Mouse (Mus musculus) kidney, postnatal 14 days (tissue): ENCODE data around the gene Camta1.
"Not testable (repeated sequence)": the region's sequence is repeated elsewhere in the genome, so short reads cannot be mapped to it uniquely, and the experiment has no call there.

Experiments
- DNase-seq: peaks from one replicate; pipeline ENCODE4 v3.0.0; 2022; ENCODE audit warnings: mixed read lengths

Gene Camta1

DNA sequence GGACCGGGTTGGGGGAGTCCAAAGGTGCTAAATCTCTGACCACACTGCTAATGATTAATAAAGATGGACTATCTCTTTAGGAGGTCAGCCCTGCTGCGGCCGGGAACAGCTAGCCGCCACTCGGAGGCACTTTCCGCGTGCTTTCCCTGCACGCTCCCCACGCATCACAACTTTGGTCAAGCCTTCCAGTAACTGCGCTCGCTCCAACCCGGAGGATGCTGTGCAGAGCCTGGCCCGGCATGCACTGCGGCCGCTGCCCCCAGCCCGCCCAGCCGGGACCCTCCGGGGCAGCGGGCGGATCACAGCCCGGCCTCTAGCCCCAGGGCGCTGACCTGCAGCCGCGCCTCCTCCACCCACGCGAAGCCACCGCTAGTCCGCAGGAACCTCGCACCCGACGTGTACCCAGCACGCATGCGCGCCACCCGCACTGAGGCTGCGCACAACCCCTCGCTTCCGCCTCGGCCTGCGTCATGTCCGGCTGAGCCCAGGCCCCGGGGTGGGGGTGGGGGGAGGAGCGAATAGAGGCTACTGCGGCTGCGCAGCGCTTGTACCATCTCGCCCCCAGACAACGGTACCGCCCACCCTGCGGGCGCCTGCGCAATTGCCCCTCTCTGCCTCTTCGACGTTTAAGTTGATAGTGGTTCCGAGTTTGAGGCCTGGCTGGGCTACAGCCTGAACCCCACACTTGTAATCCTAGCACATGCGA lies 952.1 kb downstream of the Camta1 start:
- DNase-seq = peak; percentile 99

DNA sequence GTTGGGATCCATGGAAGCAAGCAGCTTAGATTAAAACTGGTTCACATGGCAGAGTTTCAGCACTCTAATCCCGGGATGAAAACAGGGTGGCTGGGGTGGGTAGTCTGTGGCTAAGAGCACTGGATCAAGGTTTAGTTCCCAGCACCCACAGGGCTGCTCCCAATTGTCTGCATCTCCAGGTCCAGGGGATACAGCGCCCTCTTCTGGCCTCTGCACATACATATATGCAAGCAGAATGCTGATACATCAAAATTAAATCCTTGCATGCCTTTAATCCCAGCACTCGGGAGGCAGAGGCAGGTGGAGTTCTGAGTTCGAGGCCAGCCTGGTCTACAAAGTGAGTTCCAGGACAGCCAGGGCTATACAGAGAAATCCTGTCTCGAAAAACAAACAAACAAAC lies 953.2 kb downstream of the Camta1 start:
- DNase-seq = not testable (repeated sequence)

DNA sequence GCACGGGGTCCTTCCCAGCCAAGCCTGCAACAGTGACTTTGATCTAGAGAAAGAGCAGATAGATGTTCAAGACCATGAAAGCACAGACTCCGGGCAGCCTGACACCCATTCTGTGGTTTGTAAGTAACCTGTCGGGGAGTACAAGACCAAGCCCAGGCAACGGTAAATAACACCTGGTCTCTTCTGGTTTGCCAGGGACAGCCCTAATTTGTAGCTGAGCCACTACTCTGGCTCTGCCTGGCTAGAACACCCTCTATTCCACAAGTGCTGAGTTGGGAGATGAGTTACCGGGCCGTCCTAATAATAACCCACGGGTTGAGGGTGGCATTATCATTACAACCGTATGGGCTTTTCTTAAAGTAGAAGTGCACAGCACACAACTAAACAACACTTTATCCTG lies 954.6 kb downstream of the Camta1 start:
- no peak for DNase-seq

DNA sequence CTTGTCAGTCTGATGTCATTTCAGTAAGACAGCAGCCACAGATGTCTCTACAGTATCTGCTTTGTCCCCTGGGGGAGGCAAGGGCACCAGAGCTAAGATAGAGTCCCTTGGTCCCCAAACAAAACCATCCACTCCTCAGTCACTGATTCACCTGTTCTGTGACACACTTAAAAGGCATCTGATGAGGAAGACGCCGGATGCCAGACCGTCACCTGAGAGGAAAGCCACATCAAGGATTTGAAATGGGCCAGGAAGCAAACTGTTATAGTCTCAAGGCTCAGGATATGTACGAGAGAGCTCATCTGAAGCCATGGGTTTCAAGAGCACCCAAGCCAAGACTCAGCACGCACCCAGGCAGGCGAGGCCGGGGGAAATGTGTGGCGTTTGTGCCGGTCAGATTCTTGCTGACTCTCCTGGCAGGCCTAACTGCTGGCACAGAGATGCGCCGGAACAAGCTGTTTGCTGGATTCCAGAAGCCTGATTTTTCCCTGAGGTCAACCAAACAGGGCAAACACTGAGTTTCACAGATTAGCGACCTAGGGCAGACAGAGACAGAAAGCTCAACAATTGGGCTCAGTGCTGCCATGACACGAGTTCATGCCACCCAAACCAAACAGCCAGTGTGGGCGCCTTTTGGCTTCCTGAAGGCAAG lies 958.5 kb downstream of the Camta1 start:
- DNase-seq = peak; percentile 67

DNA sequence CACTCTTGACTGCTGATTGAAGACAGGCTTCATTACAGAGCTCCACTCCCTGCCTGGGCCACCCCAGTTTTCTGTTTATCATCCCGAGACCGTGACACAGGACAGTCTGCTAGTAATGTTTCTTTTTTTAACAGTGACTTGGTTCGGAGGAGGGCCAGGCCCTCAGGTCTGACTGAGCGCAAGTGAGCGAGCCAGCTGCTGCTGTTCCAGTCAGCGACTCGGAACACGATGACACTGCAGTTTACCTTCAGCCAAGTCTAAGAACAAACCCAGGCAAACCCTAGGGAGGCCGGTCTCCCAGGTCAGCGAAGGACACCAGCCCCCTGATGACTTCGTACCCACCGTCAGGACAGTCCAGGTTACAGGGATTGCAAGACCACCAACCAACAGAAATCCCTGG lies 959.6 kb downstream of the Camta1 start:
- DNase-seq = peak; percentile 78

DNA sequence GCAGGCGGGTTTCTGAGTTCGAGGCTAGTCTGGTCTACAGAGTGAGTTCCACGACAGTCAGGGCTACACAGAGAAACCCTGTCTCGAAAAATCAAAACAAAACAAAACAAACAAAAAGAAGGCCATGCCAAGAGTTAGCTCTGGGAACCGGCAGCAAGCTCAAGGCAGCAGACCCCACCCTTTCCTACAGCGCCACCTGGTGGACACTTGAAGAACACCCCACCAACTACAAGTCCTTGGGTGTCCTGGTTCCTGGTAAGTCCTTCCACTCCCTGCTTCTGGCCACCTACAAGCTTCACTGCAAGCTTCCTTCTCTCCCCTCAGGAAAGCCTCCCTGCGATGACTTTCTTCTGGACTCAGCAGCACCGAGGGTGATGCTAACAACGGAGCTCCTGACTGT lies 960.0 kb downstream of the Camta1 start:
- DNase-seq = peak; percentile 77

DNA sequence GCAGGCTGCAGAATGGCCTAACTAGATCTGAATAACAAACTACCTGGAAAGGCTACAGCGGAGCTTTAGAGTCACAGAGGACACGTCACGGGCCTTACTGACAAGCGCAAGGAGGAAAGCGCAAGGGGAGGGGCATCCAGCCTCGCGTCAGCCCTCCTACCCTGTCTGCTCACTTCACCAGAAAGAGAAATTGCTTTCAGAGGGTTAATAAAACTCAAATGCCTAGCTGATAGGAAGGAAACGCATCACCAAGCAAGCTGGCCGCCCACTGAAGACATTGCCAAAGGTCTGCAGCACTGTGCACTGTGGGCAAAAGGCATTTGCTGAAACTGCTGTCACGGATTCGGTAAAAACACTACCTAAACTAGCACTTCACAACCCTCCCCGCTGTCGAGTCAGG lies 961.2 kb downstream of the Camta1 start:
- no peak for DNase-seq

DNA sequence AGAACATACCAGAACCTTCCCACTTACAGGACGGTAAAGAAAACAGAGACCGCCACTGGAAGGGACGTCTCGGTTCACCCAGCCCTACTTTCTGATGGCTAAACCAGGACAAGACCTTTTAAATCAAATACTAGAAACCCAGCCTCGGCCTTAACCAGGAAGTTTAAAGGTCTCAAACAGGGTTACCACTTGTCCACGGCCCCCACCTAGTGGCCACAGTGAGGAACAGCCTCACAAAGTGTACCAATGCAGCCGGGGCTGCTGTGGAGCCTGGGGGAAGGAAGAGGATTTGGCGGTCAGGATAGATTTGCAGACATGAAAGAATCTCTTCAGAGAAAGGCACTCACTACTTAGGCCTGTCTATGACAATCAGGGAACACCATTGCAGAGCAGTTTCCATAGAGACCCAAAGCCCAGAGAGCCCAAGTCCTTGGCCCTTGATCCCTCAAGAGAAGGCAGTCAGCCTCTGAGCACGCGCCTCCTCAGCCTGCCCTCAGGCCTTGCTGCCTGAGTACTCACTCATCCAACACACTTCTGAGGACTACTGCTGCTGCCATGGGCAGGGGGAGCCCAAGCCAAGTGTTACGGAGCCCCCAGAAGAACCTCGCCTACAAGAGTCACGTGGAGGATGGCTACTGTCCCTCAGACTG lies 962.8 kb downstream of the Camta1 start:
- peak; percentile 83 for DNase-seq

DNA sequence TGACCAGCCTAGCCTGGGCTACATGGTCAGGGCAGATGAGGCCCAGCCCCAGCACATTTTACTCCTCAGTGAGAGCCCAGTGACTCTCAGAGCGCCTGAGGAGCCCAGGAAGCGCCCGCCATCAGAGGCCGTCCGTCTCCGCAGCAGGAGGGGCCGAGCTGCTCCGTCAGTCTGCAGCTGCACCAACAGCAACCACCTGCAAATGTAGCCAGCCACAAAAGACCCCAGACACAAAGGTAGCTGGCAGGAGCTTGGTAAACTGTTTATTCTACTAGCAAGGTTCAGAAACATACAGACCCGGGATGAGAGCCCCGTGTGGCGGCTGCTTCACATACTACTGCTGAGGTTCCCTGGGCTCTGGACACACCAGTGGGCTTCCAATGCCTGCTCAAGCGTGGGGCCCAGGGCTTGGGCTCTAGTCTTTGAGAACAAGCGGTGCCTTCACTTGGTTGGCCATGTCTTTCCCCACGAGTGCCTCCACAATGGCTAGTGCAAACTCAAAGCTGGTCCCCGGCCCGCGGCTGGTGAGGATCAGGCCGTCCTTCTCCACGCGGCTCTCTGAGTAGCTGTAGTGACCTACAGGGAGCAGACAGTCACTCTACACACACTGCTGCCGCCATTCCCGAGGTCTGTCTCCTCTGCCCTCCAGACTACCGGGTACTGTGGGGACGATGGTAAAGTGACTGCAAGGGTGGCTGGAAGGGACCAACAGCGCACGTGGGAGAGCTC lies 964.6 kb downstream of the Camta1 start:
- DNase-seq = no peak

DNA sequence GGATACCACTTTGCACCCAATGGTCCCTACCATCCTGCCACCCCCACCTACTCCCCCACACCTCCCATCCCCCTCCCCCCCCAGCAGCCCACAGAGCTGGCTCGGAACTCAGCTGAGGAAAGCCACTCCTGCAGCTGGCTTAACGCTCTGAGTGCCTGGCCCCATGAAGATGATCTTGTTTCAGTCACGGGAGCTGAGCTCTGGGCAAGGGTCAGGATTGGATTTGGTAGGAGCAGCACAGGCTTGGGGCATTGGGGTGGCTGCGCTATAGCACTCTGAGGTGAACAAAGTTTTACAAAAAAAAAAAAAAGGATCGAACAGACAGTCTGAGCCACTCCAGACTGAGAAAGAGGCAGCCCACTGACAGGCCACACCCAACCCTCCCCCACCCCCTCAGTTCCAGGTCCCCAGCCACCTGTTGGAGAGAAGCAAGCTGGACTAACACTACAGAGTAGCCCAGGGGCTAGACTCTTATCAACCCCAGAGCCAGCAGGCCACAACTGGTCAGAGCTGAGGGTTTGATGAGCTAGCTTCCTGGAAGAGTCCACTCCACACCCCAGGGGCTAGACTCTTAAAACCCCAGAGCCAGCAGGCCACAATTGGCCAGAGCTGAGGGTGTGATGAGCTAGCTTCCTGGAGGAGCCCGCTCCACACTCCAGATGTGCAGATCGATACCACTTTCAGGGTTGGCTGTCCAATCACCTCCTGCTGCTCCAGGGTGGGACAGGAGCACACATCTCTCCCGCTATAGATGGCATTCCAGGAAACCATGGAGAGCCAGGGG lies 966.8 kb downstream of the Camta1 start:
- no peak for DNase-seq

DNA sequence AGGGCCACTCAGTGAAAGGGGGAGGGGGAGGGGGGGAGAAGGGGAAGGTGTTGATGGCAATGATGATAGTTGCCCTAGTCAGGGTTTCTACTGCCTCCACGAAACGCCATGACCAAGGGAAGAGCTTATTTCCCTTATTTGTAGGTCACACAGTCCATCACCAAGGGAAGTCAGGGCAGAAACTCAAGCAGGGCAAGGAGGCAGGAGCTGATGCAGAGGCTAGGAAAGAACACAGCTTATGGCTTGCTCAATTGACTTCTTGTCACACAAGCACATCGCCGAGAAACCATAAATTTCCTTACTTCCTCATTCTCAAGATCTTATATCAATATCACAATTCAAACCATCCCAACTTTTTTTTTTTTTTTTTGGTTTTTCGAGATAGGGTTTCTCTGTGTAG lies 970.4 kb downstream of the Camta1 start:
- no peak for DNase-seq

DNA sequence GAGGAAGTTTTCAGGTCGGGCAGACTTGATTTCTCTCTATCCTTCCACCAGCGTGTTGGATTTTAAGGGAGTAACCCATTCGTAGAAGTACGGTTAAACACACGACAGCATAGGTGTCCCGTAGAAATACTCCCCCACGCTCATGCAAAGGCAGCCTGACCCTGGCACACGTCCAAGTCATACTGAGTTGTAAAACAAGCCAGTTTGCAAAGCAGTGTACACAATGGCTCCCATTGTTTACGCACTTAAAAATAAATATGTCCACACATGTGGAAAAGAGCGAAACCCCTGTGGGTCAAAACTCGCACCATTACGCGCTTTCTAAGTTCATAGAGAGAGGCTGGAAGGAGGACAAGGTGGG lies 971.7 kb downstream of the Camta1 start:
- DNase-seq = no peak

DNA sequence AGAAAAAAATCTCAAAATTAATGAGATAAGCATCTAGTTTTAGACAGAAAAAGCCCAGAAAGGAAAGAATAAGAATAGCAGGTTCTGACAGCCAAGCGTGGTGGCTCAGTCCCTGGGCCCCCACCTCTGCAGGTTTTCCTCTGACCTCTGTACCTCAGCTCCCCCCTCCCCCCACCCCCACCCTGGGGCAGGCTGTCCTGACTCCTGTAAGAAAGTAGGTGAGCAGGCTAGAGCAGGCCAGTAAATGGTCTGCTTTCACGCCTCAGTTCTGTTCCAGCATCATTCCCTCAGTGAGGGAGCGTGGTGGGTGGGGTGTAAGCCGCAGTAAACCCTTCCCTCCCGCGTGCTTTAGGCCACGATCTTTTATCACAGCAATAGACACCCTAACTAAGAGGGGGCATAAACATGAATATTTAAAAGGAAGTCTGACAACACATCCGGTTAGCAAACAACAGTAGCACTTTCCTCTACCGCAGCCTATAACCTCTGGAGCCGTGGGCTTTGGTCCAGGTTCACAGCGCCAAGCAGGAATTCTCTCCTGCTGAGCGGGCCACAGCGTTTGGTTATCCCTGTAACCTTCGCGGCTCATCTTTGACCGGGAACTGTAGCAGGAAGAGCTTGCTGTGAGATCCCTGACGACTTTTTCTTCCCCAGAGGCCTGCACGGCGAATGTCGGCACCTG lies 972.3 kb downstream of the Camta1 start:
- no peak for DNase-seq

DNA sequence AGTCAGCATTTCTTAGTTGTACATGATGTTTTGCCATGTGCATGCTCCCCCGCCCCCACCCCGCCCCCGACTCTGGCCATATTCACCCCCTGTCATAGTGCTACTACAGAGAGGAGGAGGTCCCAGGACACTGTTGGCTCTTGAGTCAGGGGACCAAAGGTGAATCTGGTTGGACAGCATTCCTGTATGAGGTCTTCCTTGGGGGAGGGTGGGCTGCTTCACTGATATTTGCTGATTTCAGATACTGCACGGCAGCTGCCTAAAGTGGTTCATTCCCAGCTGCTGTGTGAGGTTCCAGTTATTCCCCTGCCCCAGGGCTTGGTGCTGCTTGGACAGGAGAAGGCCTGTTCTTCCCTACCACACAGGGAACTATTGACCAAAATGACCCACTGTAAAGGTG lies 973.2 kb downstream of the Camta1 start:
- no peak for DNase-seq

DNA sequence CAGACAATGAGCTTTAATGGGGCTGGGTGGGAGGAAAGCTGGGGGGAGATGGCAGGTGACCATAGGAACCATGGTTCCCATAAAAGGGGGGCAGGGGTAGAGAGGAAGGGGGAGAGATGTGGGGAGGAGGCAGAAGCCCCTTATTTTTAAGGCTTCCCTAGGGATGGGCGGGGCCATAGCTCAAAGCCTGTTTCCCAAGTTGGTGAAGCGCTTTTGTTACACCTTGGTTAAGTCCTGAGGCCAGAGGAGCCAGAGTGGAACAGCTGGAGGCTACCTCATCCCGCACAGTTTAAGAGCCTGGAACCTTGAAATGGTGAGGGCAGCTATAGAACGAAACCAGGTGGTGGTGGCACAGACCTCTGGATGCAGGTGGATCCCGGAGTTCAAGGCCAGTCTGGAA lies 973.8 kb downstream of the Camta1 start:
- DNase-seq = no peak

DNA sequence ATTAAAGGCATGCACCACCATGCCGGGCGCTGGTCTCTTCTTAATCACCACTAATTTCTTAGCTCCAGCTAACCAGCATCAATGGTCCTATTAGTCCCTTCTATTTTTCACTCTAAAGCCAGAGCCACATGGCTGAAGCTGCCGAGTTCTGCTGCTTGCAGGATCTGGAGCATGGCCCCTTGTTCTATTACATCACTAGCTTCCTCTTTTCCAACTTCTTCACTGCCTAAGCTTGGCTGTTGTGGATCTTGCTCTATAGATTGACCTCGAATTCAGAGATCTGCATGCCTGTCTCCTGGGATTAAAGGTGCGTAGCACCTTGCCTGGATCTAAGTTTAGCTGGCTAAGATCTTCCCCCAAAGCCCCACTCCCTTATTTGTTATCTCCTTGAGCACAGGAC lies 979.0 kb downstream of the Camta1 start:
- DNase-seq = no peak

DNA sequence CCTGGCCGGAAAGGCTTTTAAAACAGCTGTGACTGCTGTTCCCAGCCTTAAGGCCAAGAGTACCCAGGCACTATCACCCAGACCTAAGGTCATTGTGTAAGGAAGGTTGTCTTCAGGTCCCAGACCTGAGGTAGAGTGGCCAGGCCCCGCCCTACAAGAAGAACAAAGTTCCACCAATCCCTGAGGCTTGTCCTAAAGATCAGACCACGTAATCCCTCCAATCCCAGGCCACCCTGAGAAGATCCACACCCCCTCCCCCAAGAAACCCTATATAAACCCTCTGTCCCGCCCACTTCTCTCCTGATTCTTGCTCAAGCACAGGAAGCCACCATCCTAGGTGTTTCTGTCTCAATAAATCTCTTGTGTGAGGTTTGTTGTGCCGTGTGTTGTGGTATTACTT lies 981.3 kb downstream of the Camta1 start:
- no peak for DNase-seq

DNA sequence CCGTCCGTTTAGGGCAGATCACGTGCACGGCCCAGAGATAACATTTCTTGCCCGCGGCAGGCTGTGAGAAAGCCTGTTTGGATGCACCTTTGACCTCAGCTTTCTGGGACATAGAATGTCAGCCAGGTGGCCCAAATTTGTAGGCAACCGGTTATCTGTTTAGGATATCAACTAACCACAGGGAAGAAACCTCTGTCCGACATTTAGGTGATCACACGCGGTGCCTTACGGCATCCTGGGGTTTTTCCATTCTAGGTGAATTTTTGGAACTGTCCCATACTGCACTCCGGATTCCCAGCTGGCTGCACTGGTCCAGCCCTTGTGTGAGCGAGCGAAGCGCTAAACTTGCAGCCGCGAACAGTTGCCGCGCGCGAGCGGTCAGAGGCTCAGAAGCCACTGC lies 982.0 kb downstream of the Camta1 start:
- DNase-seq = no peak

DNA sequence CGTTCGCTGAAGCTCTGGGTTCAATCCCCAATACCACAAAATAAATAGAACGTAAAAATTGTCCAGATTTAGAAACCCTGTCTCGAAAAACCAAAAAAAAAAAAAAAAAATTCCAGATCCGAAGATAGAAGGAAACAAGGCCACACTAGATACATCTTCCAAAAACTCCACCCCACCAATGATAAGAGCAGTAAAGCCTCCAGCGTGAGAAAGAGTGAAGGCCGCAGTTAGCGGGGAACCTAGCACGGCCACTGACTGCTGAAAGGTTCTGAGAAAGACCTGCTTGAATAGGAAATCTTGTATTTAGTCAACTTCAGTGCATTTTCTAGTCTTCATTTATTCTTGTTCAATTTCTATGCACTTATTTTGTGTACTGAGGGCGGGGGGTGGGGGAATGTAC lies 986.3 kb downstream of the Camta1 start:
- DNase-seq = no peak

DNA sequence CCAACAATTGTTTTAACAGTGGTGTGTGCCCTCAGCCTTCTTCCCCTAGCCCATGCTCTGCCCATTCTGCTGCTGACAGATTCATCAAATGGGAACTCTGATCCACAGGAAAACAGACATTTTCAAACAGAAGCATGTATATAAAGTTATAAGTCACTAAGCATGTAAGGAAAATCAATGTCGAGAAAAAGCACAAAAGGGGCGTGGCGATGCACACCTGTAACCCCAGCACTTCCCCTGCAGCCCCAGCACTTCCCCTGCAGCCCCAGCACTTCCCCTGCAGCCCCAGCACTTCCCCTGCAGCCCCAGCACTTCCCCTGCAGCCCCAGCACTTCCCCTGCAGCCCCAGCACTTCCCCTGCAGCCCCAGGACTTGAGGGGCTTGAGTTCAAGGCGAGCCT lies 987.3 kb downstream of the Camta1 start:
- DNase-seq = not testable (repeated sequence)

DNA sequence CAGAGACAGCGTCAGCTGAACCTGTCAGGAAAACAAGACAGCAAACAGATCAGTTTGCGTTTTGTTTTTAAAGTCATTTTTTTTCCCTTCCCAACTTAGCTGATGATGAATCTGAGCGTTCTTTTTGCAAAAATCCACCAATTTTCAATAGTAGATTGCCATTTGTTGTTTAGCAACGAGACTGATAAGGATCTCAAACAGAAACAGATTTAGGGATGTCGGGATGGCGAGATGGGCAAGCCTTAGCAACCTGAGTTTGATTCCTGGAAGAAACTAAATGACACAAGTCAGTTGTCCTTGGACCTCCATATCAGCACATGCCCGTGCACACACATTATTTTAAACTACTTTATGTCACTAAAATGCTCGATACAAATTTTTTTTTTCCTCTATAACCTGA lies 989.0 kb downstream of the Camta1 start:
- DNase-seq = no peak

DNA sequence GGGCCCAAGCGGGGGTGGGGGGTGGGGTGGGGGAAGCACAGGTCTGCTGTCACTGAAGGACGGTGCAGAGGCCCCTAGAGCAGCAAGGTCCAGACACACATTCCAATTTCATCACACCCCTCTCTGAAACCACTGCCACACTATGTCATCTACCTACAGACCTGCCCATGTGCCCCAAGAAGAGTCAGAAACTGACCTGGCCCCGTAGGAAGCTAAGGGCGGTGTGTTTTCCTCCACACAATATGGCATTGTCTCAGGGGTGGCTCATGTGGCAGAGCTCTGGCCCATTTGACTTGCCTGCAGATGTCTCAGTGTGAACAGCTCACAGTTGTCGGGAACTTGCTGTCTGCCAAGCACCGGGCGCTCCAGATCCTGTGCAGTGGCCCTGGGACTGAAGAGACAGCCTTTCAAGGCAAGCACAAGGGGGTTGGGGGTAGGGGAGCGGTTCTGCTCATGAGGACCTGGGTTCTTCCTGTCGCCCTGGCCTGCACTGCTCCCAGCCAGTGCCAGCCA lies 989.5 kb downstream of the Camta1 start:
- peak; percentile 61 for DNase-seq
